Mouse (Mus musculus) bone marrow macrophage, adult 2 months (primary cell): Measurements from ENCODE around the gene Katnb1. TPM values are rescaled to one million over a fixed set of nuclear protein-coding genes. Genes with fewer than 3 reads are reported as not detected.

Experiments
- H3K27ac ChIP-seq: 2 replicates; pipeline ENCODE4 v1.5.1; 2012; ENCODE audit warnings: low read depth, low read length; ENCODE audit not compliant: insufficient read depth
- H3K4me1 ChIP-seq: 2 replicates; pipeline ENCODE4 v1.6.1; 2012; ENCODE audit warnings: low read length; ENCODE audit not compliant: control insufficient read depth, insufficient read depth
- H3K4me3 ChIP-seq: 2 replicates; pipeline ENCODE4 v1.5.1; 2012; ENCODE audit warnings: mild to moderate bottlenecking, low read length, moderate library complexity; ENCODE audit not compliant: insufficient read depth
- CTCF ChIP-seq: IDR thresholded peaks from 2 replicates; pipeline ENCODE4 v1.5.1; 2012; ENCODE audit warnings: low read depth, mild to moderate bottlenecking, low read length, moderate library complexity
- POLR2A ChIP-seq: IDR thresholded peaks from 2 replicates; pipeline ENCODE4 v1.6.1; 2012; ENCODE audit warnings: mild to moderate bottlenecking, low read depth, low read length, borderline replicate concordance
- polyA plus RNA-seq: library from polyadenylated mRNA; stranded (reverse); fragments of >200 nt; gene quantifications from 2 replicates; pipeline ENCODE4 v1.2.4, GENCODE M21; 2012; ENCODE audit not compliant: missing spikeins, insufficient read depth, insufficient read length

Gene Katnb1
- polyA plus RNA-seq, 1 experiment, result 11.2 TPM

DNA sequence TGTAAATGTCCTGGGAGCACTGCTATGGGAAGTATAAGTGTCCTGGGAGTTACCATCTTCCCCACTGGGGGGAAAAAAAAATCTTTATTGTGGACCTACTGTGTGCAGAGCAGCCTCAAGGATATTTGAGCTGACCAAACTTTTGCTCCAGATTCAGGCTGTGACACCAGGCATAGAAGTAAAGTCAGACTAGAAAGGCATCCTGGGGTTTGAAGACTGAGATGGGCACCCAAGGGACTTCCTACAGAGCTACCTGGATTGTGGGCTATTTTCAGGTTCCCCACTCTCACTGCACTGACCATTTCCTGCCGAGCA lies 58.0 kb downstream of the Katnb1 start:
- H3K27ac ChIP-seq, result no peak overlapping the region
- TF ChIP-seq POLR2A (no peak), CTCF (no peak)
- peaks cover 23% of the 10 kb centered on the region for H3K4me1 ChIP-seq
- H3K4me3 ChIP-seq, result no peak overlapping the region

DNA sequence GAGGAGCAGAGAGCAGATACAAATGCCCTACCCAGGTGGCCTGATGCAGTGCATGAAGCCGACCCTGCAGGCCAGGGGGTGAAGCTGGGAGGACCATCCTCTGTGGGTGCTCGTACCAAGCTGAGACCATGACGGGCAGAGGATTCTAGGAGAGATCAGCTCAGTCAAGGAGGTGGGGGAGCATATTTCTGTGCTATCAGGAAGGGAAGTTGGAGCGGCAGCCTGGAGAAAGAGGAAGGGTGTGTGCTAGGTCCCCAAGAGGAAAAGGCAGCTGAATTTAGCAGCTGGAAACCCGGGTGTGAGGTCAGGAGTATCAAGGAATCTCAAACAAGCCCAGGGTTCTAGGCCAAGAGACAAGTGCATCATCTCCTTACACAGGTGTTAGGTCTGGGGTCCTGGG lies 59.6 kb downstream of the Katnb1 start:
- TF ChIP-seq CTCF (no peak), POLR2A (no peak)
- Histone ChIP-seq H3K4me3 (peak overlapping the region; percentile 18), H3K27ac (peak overlapping the region; percentile 63), H3K4me1 (peaks cover 23% of the 10 kb centered on the region)

- no peak for TF ChIP-seq CTCF
- TF ChIP-seq POLR2A, result no peak
- peak overlapping the region; percentile 77 for H3K4me3 ChIP-seq
- H3K4me1 ChIP-seq, result peaks cover 23% of the 10 kb centered on the region
- H3K27ac ChIP-seq, result peak overlapping the region; percentile 63
These were observed 60.0 kb downstream of the Katnb1 start for GRCm38 (mm10) chr8:95141026-95141425.

DNA sequence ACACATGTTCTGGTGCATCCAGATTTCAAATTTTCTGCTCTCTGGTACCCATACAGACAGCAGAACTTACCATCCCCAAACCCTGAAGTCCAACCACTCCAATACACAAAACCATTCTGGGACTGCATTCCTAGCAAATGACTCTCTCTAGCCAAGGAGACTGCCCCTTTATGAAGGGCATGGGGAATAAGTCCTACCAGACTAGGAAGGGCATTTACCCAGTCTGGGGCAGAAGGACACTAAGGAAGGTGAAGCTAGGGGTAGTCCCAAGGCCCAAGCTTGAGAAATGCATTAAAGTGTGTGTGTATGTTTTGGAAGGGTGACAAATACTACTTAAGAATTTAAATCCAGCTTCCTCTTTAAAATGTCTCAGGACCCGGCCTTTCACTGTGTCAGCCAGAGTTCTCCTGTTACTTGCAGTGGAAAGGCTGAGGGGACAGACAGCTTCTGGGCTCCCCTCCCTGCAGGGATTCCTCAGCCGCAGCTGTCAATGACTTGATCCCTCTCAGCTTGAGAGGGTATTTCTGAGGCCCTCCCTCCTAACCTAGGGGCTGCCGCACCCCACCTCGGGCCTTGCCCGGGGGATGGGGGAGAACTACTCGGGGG lies 60.6 kb downstream of the Katnb1 start:
- Histone ChIP-seq H3K27ac (peak overlapping the region; percentile 38), H3K4me3 (peak overlapping the region; percentile 77)

GRCm38 (mm10) chr8:95142075-95142831 lies 61.3 kb downstream of the Katnb1 start:
- TF ChIP-seq CTCF (no peak), POLR2A (no peak)
- peak overlapping the region; percentile 38; the same call in 1 of the 2 replicates for H3K27ac ChIP-seq
- H3K4me3 ChIP-seq, result peak overlapping the region; percentile 77
- peaks cover 23% of the 10 kb centered on the region for H3K4me1 ChIP-seq

More for the DNA sequence above, 60.6 kb downstream of the Katnb1 start:
- peaks cover 23% of the 10 kb centered on the region for H3K4me1 ChIP-seq
- TF ChIP-seq POLR2A (no peak), CTCF (no peak)

GRCm38 (mm10) chr8:95142985-95143804 lies 62.2 kb downstream of the Katnb1 start:
- Histone ChIP-seq H3K27ac (no peak overlapping the region), H3K4me3 (no peak overlapping the region), H3K4me1 (peaks cover 23% of the 10 kb centered on the region)
- TF ChIP-seq CTCF (no peak), POLR2A (no peak)

GRCm38 (mm10) chr8:95143805-95144630 lies 63.0 kb downstream of the Katnb1 start:
- TF ChIP-seq CTCF, result no peak
- TF ChIP-seq POLR2A, result no peak
- H3K4me3 ChIP-seq, result no peak overlapping the region
- no peak overlapping the region for H3K27ac ChIP-seq
- peaks cover 22% of the 10 kb centered on the region for H3K4me1 ChIP-seq

DNA sequence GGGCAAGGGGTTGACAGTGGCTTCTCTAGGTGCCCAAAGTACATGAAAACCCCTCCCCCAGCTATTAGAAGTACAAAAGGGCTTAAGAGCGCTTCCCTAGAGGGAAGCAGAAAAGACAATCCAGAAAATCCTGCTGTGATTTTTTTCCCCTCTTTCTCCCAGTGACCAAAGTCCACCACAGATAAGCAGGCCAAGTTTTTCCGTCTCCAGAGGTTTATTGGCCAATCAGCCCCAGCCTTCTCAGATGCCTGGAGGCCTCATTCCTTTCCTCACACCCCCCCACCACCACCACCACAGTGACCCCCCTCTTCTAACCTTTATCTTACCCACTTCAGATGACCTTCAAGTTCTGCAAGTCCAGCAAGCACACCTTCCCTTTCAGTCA lies 63.6 kb downstream of the Katnb1 start:
- no peak for TF ChIP-seq POLR2A
- TF ChIP-seq CTCF, result no peak
- no peak overlapping the region for H3K27ac ChIP-seq
- peaks cover 20% of the 10 kb centered on the region for H3K4me1 ChIP-seq
- H3K4me3 ChIP-seq, result no peak overlapping the region

DNA sequence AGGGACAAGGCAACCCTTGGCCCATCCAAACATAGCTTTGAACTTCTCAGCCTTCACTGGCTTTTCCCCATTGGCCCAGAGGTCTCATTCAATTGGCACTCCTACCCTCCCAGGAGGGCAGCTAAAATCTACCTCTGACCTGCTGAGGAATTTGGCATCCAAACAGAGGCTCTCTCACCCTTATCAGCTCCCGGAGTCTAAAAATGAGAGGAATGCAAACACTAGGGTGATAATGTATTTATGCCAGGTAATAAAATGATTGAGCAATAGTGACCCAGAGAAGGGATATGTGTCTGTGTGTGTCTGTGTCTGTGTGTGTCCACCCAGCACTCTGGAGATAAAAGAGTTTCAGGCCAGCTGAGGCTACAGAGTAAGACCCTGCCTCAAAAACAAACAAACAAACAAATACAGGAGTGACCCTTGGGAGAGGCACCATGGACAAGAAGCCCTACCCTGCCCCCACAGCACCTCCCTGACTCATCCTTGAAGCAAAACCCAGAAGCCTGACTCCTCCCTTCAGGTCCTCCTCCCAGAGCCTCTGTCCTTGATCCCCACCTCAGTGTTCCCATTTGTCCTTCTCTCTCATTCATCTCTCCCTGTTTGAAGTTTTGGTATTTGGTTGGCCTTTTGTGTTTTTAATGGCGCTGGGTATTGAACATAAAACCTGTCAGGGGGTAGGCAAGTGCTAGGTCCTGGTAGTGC lies 65.2 kb downstream of the Katnb1 start:
- TF ChIP-seq POLR2A (no peak), CTCF (no peak)
- no peak overlapping the region for H3K27ac ChIP-seq
- H3K4me3 ChIP-seq, result no peak overlapping the region
- H3K4me1 ChIP-seq, result peaks cover 8% of the 10 kb centered on the region
